Mouse (Mus musculus) layer of hippocampus, adult 2 months (tissue): ENCODE results near the gene Hoxd4. TPM values are rescaled to one million over a fixed set of nuclear protein-coding genes. Genes with fewer than 3 reads are reported as not detected.

ENCODE experiments used
- DNase-seq, 2 experiments: peaks; one replicate each; pipeline ENCODE4 v3.0.0; 2022; ENCODE audit warnings: low spot score in 2 of 2
- H3K27ac ChIP-seq: fragments of 200-600 bp; 2 replicates; pipeline ENCODE4 v1.8.1; 2022
- H3K4me3 ChIP-seq: fragments of 200-600 bp; 2 replicates; pipeline ENCODE4 v1.8.1; 2022; ENCODE audit warnings: mild to moderate bottlenecking
- CTCF ChIP-seq: fragments of 200-600 bp; conservative IDR thresholded peaks from 2 replicates; pipeline ENCODE4 v1.8.1; 2022; ENCODE audit warnings: antibody characterized with exemption, mild to moderate bottlenecking, moderate library complexity
- total RNA-seq, 2 experiments: library from RNA; stranded (reverse); gene quantifications; 2 replicates each; pipeline ENCODE4 v1.2.3; 2021

The Hoxd4 gene
- total RNA-seq, 2 experiments from 2014 or later = not detected

GRCm38 (mm10) chr2:74699053-74699430 lies 12.7 kb upstream of the Hoxd4 start:
- no peak for DNase-seq
- Histone ChIP-seq H3K4me3 (no peak overlapping the region), H3K27ac (no peak overlapping the region)
- no peak for TF ChIP-seq CTCF

GRCm38 (mm10) chr2:74699664-74700545 lies 11.8 kb upstream of the Hoxd4 start:
- no peak overlapping the region for H3K27ac ChIP-seq
- no peak overlapping the region for H3K4me3 ChIP-seq
- no peak for TF ChIP-seq CTCF
- DNase-seq = no peak

- Histone ChIP-seq H3K4me3 (no peak overlapping the region), H3K27ac (no peak overlapping the region)
- no peak for DNase-seq
- TF ChIP-seq CTCF = no peak
These were observed 11.1 kb upstream of the Hoxd4 start for GRCm38 (mm10) chr2:74700546-74701112.

DNA sequence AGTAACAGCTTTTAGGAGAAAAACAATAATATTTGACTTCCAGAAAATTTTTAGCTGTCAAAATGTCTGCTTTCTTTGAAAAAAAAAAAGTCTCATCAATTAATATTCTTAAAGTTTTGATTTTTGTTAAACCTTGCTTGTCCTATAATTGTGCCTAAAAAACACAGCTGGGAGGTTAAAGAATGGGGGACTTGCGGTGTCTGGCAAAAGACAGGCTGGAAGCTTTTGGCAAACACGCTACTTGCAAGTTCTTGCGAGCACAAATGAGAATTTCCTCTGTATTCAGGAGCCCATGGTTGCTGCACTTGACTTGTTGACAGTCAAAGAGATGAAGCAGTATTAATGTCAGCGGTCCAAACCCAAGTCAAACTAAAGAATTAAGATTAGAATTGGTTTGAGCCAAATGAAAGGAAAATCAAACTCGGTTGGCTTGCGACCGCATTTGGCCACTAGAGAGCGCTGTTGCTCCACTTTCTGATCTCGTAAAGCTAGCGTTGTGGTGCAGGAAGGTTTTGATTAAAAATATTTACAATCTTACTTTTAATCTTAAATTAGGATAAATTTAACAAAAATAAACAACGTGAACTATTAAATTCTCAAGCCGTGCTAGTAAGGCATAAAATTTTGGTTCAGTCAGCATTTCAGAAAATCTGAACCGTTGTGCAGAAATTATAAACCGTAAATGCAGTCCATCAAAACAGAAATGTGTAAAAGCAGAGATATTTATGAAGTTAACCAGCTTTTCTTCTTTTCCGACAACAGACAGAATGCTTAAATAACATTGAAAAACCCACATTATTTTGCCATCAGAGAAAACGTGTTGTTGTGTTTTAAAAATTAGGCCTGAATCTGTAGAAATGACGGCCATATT lies 9.5 kb upstream of the Hoxd4 start:
- DNase-seq = peak; percentile 35 to 78
- Histone ChIP-seq H3K4me3 (no peak overlapping the region), H3K27ac (no peak overlapping the region)
- TF ChIP-seq CTCF = peak; percentile 98

DNA sequence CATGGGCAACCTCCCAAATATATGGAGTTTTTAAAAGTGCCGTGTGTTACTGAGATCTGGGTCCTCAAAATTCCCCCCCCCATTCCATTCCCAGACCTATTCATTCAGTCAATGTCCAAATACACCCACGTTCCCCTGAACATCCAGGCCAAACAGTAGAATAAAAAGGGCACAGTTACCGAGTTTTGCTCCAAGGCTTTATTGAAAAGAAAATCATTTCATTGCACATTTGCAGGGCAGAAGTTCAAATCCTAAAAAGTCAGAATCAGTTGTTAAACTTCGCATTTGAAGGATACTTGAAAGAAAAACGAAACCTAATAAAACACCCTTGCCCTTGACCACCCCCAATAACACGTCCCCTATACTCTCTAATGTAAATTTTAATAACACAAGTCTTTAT lies 8.9 kb upstream of the Hoxd4 start:
- H3K27ac ChIP-seq = no peak overlapping the region
- no peak overlapping the region for H3K4me3 ChIP-seq
- DNase-seq = no peak
- no peak for TF ChIP-seq CTCF

GRCm38 (mm10) chr2:74703317-74703716 lies 8.4 kb upstream of the Hoxd4 start:
- no peak overlapping the region for H3K27ac ChIP-seq
- H3K4me3 ChIP-seq = no peak overlapping the region
- DNase-seq = no peak
- no peak for TF ChIP-seq CTCF

- no peak for DNase-seq
- TF ChIP-seq CTCF = no peak
- Histone ChIP-seq H3K27ac (no peak overlapping the region), H3K4me3 (no peak overlapping the region)
These were observed 7.9 kb upstream of the Hoxd4 start for GRCm38 (mm10) chr2:74703720-74704392.

DNA sequence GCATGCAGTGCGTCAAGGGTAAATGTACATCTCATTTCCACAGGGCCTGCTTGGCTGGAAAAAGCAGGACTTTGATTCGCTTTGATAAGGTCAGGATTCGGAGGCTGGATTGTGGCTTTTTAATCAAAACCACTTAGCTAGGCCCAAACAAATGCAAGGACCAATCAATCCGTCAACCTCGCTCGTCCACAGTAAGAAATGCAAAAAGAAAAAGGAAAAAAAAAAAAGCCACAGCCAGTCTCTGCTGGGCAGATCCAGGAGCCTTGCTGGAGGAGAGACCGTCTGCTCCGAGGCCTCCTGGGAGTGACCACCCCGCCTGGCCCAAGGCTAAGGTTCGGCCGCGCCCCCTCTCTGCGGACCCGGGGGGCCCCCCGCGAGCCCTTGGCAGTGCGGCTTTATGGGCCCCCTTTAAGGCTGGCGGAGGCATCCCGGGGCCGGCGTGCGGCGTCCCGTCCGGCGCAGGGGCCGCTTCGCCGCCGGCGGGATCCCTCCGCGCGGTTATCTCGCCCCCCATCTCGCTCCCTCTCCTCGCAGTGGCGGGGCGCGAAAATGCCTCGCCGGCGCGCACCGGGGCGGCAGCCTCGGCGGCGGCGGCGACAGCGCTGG lies 7.2 kb upstream of the Hoxd4 start, which contains the start of gene Hoxd8:
Gene Hoxd8, plus strand, starts transcription at position 223 of the 606 bp plus-strand sequence.
- Histone ChIP-seq H3K27ac (no peak within 1 kb of the TSS), H3K4me3 (no peak within 1 kb of the TSS)
- no peak for DNase-seq
- no peak for TF ChIP-seq CTCF

- DNase-seq = no peak
- no peak for TF ChIP-seq CTCF
- no peak overlapping the region for H3K4me3 ChIP-seq
- H3K27ac ChIP-seq = no peak overlapping the region
These were observed 6.7 kb upstream of the Hoxd4 start for GRCm38 (mm10) chr2:74704999-74705466.

DNA sequence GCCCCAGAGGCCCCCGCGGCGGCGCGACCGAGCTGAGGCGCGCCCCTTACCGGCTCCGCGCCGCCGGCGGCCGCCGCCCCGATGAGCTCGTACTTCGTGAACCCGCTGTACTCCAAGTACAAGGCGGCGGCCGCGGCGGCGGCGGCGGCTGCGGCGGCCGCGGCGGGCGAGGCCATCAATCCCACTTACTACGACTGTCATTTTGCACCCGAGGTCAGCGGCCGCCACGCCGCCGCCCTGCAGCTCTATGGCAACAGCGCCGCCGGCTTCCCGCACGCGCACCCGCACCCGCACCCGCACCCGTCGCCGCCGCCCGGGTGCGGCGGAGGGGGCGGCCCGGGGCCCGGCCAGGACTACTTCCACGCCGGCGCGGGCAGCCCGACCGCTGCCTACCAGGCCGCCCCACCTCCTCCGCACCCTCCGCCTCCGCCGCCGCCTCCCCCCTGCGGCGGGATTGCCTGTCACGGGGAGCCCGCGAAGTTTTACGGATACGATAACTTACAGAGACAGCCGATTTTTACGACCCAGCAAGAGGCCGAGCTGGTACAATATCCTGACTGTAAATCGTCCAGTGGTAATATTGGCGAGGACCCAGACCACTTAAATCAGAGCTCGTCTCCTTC lies 6.2 kb upstream of the Hoxd4 start:
- no peak overlapping the region for H3K27ac ChIP-seq
- TF ChIP-seq CTCF = no peak
- DNase-seq = no peak
- no peak overlapping the region for H3K4me3 ChIP-seq

DNA sequence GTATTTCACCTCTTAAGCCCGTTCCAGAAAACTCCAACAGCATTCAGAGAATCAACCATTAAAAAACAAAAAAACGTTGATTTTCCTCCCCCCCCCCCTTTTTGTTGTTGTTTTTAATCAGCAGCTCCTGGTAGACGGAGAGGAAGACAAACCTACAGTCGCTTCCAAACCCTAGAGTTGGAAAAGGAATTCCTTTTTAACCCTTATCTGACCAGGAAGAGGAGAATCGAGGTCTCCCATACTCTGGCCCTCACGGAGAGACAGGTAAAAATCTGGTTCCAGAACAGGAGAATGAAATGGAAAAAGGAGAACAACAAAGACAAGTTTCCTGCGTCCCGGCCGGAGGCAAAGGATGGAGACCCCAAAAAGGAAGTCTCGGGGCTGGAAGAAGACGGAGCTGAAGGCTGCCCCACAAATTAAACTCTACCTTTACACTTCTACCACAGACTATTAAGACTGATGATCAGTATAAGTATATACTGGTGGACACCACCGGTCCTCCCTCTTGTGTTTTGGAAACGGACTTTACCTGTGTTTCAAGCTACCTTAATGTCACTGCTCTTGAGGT lies 5.3 kb upstream of the Hoxd4 start:
- Histone ChIP-seq H3K4me3 (no peak overlapping the region), H3K27ac (no peak overlapping the region)
- TF ChIP-seq CTCF = no peak
- no peak for DNase-seq
